ENCODE assay signal across 21 mouse cellular contexts in genomic region chr3:51817329-51817728, GRCm38 (mm10).
DNase-seq lines count a peak whose midpoint lies in the region; ATAC-seq and TF ChIP-seq lines count a peak whose summit lies in the region.
"Had no signal": no experiment of that assay in that cellular context is flagged by ENCODE, and none has a peak within 500 bp of the region (broad histone marks: within the 10 kb centered on the region; RNA-seq: fewer than 3 reads in every experiment).

No protein-coding gene starts in this region.

- no peaks in the 10 kb centered on the region for H3K36me3 ChIP-seq in hindbrain, embryonic 10.5 days
- no peaks in the 10 kb centered on the region for H3K36me3 ChIP-seq in hindbrain, embryonic 16.5 days (ENCODE audit: control insufficient read depth, insufficient read depth, low read length)
- no peaks in the 10 kb centered on the region for H3K36me3 ChIP-seq in forebrain, postnatal 0 days (ENCODE audit: insufficient read depth)
- no peaks in the 10 kb centered on the region for H3K36me3 ChIP-seq in midbrain, embryonic 13.5 days
- no peaks in the 10 kb centered on the region for H3K36me3 ChIP-seq in neural tube, embryonic 15.5 days
- H3K36me3 ChIP-seq: heart, embryonic 15.5 days; liver, embryonic 12.5 days had no signal

- H3K4me3 ChIP-seq in hindbrain, embryonic 10.5 days, result no peak overlapping the region
- no peak overlapping the region for H3K4me3 ChIP-seq in hindbrain, embryonic 16.5 days (ENCODE audit: low read length)
- H3K4me3 ChIP-seq in forebrain, postnatal 0 days (ENCODE audit: low read depth, low read length), result no peak overlapping the region
- no peak overlapping the region for H3K4me3 ChIP-seq in midbrain, embryonic 13.5 days (replicated peaks)
- H3K4me3 ChIP-seq in neural tube, embryonic 15.5 days (replicated peaks), result no peak overlapping the region
- H3K4me3 ChIP-seq: erythroblast, embryonic 14.5 days; gastrocnemius, adult 2 months; heart, embryonic 15.5 days; layer of hippocampus, adult 2 months; liver, embryonic 12.5 days had no signal

- H3K27me3 ChIP-seq in hindbrain, embryonic 10.5 days (ENCODE audit: insufficient read depth, poor library complexity, severe bottlenecking), result no peaks in the 10 kb centered on the region
- H3K27me3 ChIP-seq in hindbrain, embryonic 16.5 days (replicated peaks; ENCODE audit: control insufficient read depth, insufficient read depth, low read length), result no peaks in the 10 kb centered on the region
- H3K27me3 ChIP-seq in forebrain, postnatal 0 days (ENCODE audit: insufficient read depth, low read length), result no peaks in the 10 kb centered on the region
- no peaks in the 10 kb centered on the region for H3K27me3 ChIP-seq in midbrain, embryonic 13.5 days
- no peaks in the 10 kb centered on the region for H3K27me3 ChIP-seq in neural tube, embryonic 15.5 days (replicated peaks)
- H3K27me3 ChIP-seq: heart, embryonic 15.5 days; liver, embryonic 12.5 days had no signal

- no peak for DNase-seq in hindbrain, embryonic 10.5 days (ENCODE audit: low spot score)
- no peak for DNase-seq in forebrain, postnatal 0 days
- no peak for DNase-seq in urinary bladder, postnatal 4 days (ENCODE audit: low spot score in 2 of 2)
- no peak for DNase-seq in adrenal gland, adult (ENCODE audit: inconsistent age in 2 of 2, low spot score in 1 of 2)
- DNase-seq: adrenal gland, adult 8-10 months; cerebellum, adult 11-12 months; heart, adult 18-20 months; kidney, adult 11 months; kidney, postnatal 10 days; lung, embryonic 14.5 days; right cerebral cortex, postnatal 25 days had no signal

- peaks cover 34% of the 10 kb centered on the region for H3K4me1 ChIP-seq in hindbrain, embryonic 10.5 days (replicated peaks)
- H3K4me1 ChIP-seq in hindbrain, embryonic 16.5 days (ENCODE audit: control insufficient read depth, insufficient read depth, low read depth, low read length), result peaks cover 15% of the 10 kb centered on the region
- H3K4me1 ChIP-seq in forebrain, postnatal 0 days (ENCODE audit: insufficient read depth), result 0 out of 2 replicates have a peak, but pooled peaks cover 11% of the 10 kb centered on the region
- peaks cover 34% of the 10 kb centered on the region for H3K4me1 ChIP-seq in midbrain, embryonic 13.5 days (replicated peaks)
- H3K4me1 ChIP-seq in neural tube, embryonic 15.5 days, result peaks cover 28% of the 10 kb centered on the region

- TF ChIP-seq CTCF in forebrain, postnatal 0 days (IDR thresholded peaks at IDR 0.05; ENCODE audit: low read depth), result no peak

- ATAC-seq in hindbrain, embryonic 16.5 days, result no peak
- peak; percentile 5; the same call in 1 of the 2 replicates for ATAC-seq in forebrain, postnatal 0 days
- ATAC-seq in midbrain, embryonic 13.5 days, result peak; percentile 70
- no peak for ATAC-seq in neural tube, embryonic 15.5 days (ENCODE audit: low FRiP score)
- ATAC-seq in erythroid progenitor cell, adult 5-6 weeks (replicated peaks; ENCODE audit: low FRiP score, poor library complexity, severe bottlenecking), result no peak
- ATAC-seq: liver, embryonic 12.5 days had no signal

- H3K27ac ChIP-seq in hindbrain, embryonic 10.5 days, result 0 out of 2 replicates have a peak overlapping the region, but pooled peaks have one; percentile 23
- H3K27ac ChIP-seq in hindbrain, embryonic 16.5 days (ENCODE audit: low read depth, low read length), result no peak overlapping the region
- H3K27ac ChIP-seq in forebrain, postnatal 0 days (ENCODE audit: low read depth, low read length), result peak overlapping the region; percentile 50; the same call in 1 of the 2 replicates
- H3K27ac ChIP-seq in midbrain, embryonic 13.5 days, result peak overlapping the region; percentile 74
- H3K27ac ChIP-seq in neural tube, embryonic 15.5 days (replicated peaks), result peak overlapping the region; percentile 13; the same call in 1 of the 2 replicates
- H3K27ac ChIP-seq: gastrocnemius, adult 2 months; heart, embryonic 15.5 days; layer of hippocampus, adult 2 months; liver, embryonic 12.5 days; macrophage had no signal

- H3K9ac ChIP-seq in hindbrain, embryonic 16.5 days (ENCODE audit: low read depth, low read length), result no peak overlapping the region; the same call in 1 of the 2 replicates
- H3K9ac ChIP-seq in forebrain, postnatal 0 days, result 0 out of 2 replicates have a peak overlapping the region, but pooled peaks have one; percentile 37
- H3K9ac ChIP-seq in midbrain, embryonic 13.5 days (replicated peaks), result peak overlapping the region; percentile 5; the same call in 1 of the 2 replicates
- H3K9ac ChIP-seq in neural tube, embryonic 15.5 days (replicated peaks), result no peak overlapping the region
- H3K9ac ChIP-seq: heart, embryonic 15.5 days; liver, embryonic 12.5 days; lung, embryonic 14.5 days had no signal

- 82% methylated on average over 6 of the region's 6 CpGs for WGBS in hindbrain, embryonic 10.5 days
- 63% methylated on average over 6 of the region's 6 CpGs for WGBS in hindbrain, embryonic 16.5 days
- 49% methylated on average over 6 of the region's 6 CpGs for WGBS in forebrain, postnatal 0 days
- WGBS in midbrain, embryonic 13.5 days, result 40% methylated on average over 6 of the region's 6 CpGs
- WGBS in neural tube, embryonic 15.5 days, result 58% methylated on average over 6 of the region's 6 CpGs

- H3K4me2 ChIP-seq in hindbrain, embryonic 16.5 days (ENCODE audit: low read length), result no peak overlapping the region
- H3K4me2 ChIP-seq in forebrain, postnatal 0 days (ENCODE audit: low read depth), result peak overlapping the region; percentile 38; the same call in 1 of the 2 replicates
- H3K4me2 ChIP-seq in midbrain, embryonic 13.5 days (replicated peaks), result peak overlapping the region; percentile 37
- H3K4me2 ChIP-seq in neural tube, embryonic 15.5 days, result no peak overlapping the region
- H3K4me2 ChIP-seq: heart, embryonic 15.5 days; liver, embryonic 12.5 days; lung, embryonic 14.5 days had no signal

- H3K9me3 ChIP-seq in hindbrain, embryonic 10.5 days, result no peaks in the 10 kb centered on the region
- H3K9me3 ChIP-seq in hindbrain, embryonic 16.5 days (ENCODE audit: control insufficient read depth, low read length), result no peaks in the 10 kb centered on the region
- no peaks in the 10 kb centered on the region for H3K9me3 ChIP-seq in forebrain, postnatal 0 days (ENCODE audit: low read length)
- H3K9me3 ChIP-seq in midbrain, embryonic 13.5 days, result no peaks in the 10 kb centered on the region
- no peaks in the 10 kb centered on the region for H3K9me3 ChIP-seq in neural tube, embryonic 15.5 days (replicated peaks)
- H3K9me3 ChIP-seq: heart, embryonic 15.5 days; liver, embryonic 12.5 days had no signal

Comparison
In these comparisons a context has a peak if more than half of its experiments do, and no peak if none do; other contexts are left out.
1. ATAC-seq: peak in forebrain, postnatal 0 days (single experiment) and midbrain, embryonic 13.5 days (single experiment); none in hindbrain, embryonic 16.5 days (single experiment), neural tube, embryonic 15.5 days (single experiment) and erythroid progenitor cell, adult 5-6 weeks (single experiment).
2. H3K4me2 ChIP-seq: peak in forebrain, postnatal 0 days (single experiment) and midbrain, embryonic 13.5 days (single experiment); none in hindbrain, embryonic 16.5 days (single experiment) and neural tube, embryonic 15.5 days (single experiment).
3. H3K9ac ChIP-seq: peak in forebrain, postnatal 0 days (single experiment) and midbrain, embryonic 13.5 days (single experiment); none in hindbrain, embryonic 16.5 days (single experiment) and neural tube, embryonic 15.5 days (single experiment).